Mouse (Mus musculus) testis, postnatal 14 days (tissue): ENCODE results near the gene Cs.

Experiments used
- DNase-seq: peaks from one replicate; pipeline ENCODE4 v3.0.0; 2021; ENCODE audit warnings: low spot score

Gene Cs

GRCm38 (mm10) chr10:128409692-128410559 lies 72.4 kb downstream of the Cs start:
- peak; percentile 96 for DNase-seq

- DNase-seq: no peak
Observed at GRCm38 (mm10) chr10:128410560-128410845, 73.0 kb downstream of the Cs start.

DNA sequence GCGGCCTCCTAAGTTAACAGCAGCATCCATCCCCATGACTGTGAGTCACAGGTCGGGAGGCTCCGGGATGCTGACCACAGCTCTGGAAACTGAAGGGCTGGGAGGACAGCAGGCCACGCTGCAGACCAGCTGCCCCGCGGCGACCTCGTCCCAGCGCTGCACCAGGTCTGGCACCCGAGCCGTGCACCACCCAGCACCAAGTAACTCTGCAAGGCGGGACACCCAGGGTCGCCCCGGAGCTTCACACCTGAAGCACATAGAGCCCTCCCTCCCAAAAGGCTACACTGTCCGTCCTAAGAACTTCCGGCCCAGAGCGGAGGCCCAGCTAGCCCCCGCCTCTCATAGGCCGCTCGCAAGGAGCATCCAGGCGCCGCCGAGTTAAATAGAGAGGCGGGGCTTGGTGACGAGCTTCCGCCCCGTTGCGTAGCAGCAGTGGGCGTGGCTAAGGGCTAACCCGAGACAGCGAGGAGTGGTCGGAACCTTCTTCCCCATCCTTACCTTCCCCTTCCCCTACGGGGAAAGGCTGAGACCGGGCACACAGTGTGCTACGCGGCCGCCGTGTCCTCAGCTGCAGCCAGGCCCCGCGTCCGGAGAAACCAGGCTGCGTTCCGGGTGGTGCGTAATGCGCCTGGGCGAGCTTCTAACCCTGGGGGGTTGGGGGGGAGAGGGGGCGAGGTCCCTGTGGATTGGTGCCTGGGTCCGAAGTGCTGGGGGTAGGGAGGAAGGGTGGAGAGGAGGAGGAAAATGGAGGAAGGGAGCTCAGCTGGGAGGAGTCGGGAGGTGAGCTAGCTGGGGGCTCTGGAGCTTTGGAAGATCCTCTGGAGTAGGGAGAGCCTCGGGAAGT lies 73.9 kb downstream of the Cs start, which contains the start of the genes Nabp2 and Rnf41:
Gene Nabp2, minus strand, starts transcription at position 282 of the 844 bp plus-strand sequence.
Gene Rnf41, plus strand, starts transcription at position 447 of the 844 bp plus-strand sequence.
- peak; percentile 98 for DNase-seq

- DNase-seq: no peak
Observed at GRCm38 (mm10) chr10:128412055-128412381, 74.5 kb downstream of the Cs start.
